24 mouse cellular contexts compared by ENCODE assay signal in genomic region chr3:51182455-51182854, GRCm38 (mm10). TPM values are rescaled to one million over a fixed set of nuclear protein-coding genes. Genes with fewer than 3 reads are reported as not detected.
DNase-seq lines count a peak whose midpoint lies in the region; ATAC-seq and TF ChIP-seq lines count a peak whose summit lies in the region.
"Had no signal": no experiment of that assay in that cellular context is flagged by ENCODE, and none has a peak within 500 bp of the region (broad histone marks: within the 10 kb centered on the region; RNA-seq: fewer than 3 reads in every experiment).

No protein-coding gene starts in this region.

- no peak overlapping the region for H3K27ac ChIP-seq in lung, postnatal 0 days (ENCODE audit: low read length)
- no peak overlapping the region for H3K27ac ChIP-seq in kidney, embryonic 14.5 days (ENCODE audit: low read depth, low read length)
- H3K27ac ChIP-seq: forebrain, embryonic 10.5 days; forebrain, embryonic 13.5 days; heart, adult 2 months; heart, embryonic 10.5 days; heart, embryonic 13.5 days; hindbrain, embryonic 12.5 days; hindbrain, embryonic 15.5 days had no signal

- no peak overlapping the region for H3K4me3 ChIP-seq in lung, postnatal 0 days (ENCODE audit: low read depth, low read length)
- no peak overlapping the region for H3K4me3 ChIP-seq in kidney, embryonic 14.5 days (ENCODE audit: low read length)
- H3K4me3 ChIP-seq: forebrain, embryonic 10.5 days; forebrain, embryonic 13.5 days; heart, adult 2 months; heart, embryonic 10.5 days; heart, embryonic 13.5 days; hindbrain, embryonic 12.5 days; hindbrain, embryonic 15.5 days had no signal

- H3K27me3 ChIP-seq in lung, postnatal 0 days (replicated peaks; ENCODE audit: insufficient read depth, low read length), result no peaks in the 10 kb centered on the region
- H3K27me3 ChIP-seq in kidney, embryonic 14.5 days (ENCODE audit: control insufficient read depth, insufficient read depth, low read length), result no peaks in the 10 kb centered on the region
- H3K27me3 ChIP-seq: forebrain, embryonic 13.5 days; heart, embryonic 13.5 days; hindbrain, embryonic 12.5 days; hindbrain, embryonic 15.5 days had no signal

- H3K4me2 ChIP-seq in lung, postnatal 0 days (replicated peaks; ENCODE audit: low read depth, low read length), result no peak overlapping the region
- no peak overlapping the region for H3K4me2 ChIP-seq in kidney, embryonic 14.5 days (replicated peaks; ENCODE audit: low read depth, low read length)
- H3K4me2 ChIP-seq: forebrain, embryonic 13.5 days; heart, embryonic 13.5 days; hindbrain, embryonic 12.5 days; hindbrain, embryonic 15.5 days had no signal

- ATAC-seq in lung, postnatal 0 days, result no peak
- peak; percentile 64 for ATAC-seq in granulocyte monocyte progenitor cell, adult 5-6 weeks (replicated peaks; ENCODE audit: poor library complexity, severe bottlenecking)
- ATAC-seq in monocyte, adult 5-6 weeks (replicated peaks; ENCODE audit: insufficient number of reproducible peaks, low FRiP score, low TSS enrichment, poor library complexity, severe bottlenecking), result peak; percentile 70
- no peak for ATAC-seq in kidney, embryonic 14.5 days (ENCODE audit: low FRiP score, low TSS enrichment)
- ATAC-seq: CD4-positive, CD25-positive, alpha-beta regulatory T cell, adult 4 months; forebrain, embryonic 13.5 days; forebrain, embryonic 16.5 days had no signal

- no peaks in the 10 kb centered on the region for H3K9me3 ChIP-seq in lung, postnatal 0 days (ENCODE audit: low read length)
- H3K9me3 ChIP-seq in kidney, embryonic 14.5 days (ENCODE audit: control insufficient read depth, low read length), result no peaks in the 10 kb centered on the region
- H3K9me3 ChIP-seq: forebrain, embryonic 10.5 days; forebrain, embryonic 13.5 days; heart, embryonic 10.5 days; heart, embryonic 13.5 days; hindbrain, embryonic 12.5 days; hindbrain, embryonic 15.5 days had no signal

- 75% methylated on average over 5 of the region's 5 CpGs for WGBS in lung, postnatal 0 days
- 84% methylated on average over 5 of the region's 5 CpGs for WGBS in kidney, embryonic 14.5 days

- no peaks in the 10 kb centered on the region for H3K36me3 ChIP-seq in lung, postnatal 0 days (ENCODE audit: insufficient read depth, low read length)
- no peaks in the 10 kb centered on the region for H3K36me3 ChIP-seq in kidney, embryonic 14.5 days (ENCODE audit: control insufficient read depth, insufficient read depth, low read length)
- H3K36me3 ChIP-seq: forebrain, embryonic 10.5 days; heart, embryonic 10.5 days; heart, embryonic 13.5 days; hindbrain, embryonic 12.5 days; hindbrain, embryonic 15.5 days had no signal

- no peaks in the 10 kb centered on the region for H3K4me1 ChIP-seq in lung, postnatal 0 days (ENCODE audit: insufficient read depth, low read depth, low read length)
- H3K4me1 ChIP-seq in kidney, embryonic 14.5 days (ENCODE audit: control insufficient read depth, insufficient read depth, low read length), result no peaks in the 10 kb centered on the region
- H3K4me1 ChIP-seq: forebrain, embryonic 13.5 days; heart, embryonic 10.5 days; heart, embryonic 13.5 days; hindbrain, embryonic 12.5 days; hindbrain, embryonic 15.5 days had no signal

- TF ChIP-seq CTCF in lung, postnatal 0 days (IDR thresholded peaks at IDR 0.05), result no peak

- TF ChIP-seq EP300 in lung, postnatal 0 days (IDR thresholded peaks at IDR 0.05), result no peak

- DNase-seq in lung, postnatal 25 days (ENCODE audit: low spot score), result peak; percentile 28
- no peak for DNase-seq in lung, postnatal 0 days (ENCODE audit: low spot score)
- peak; percentile 78 for DNase-seq in adipocyte (ENCODE audit: low spot score)
- no peak for DNase-seq in spleen, postnatal 36 days (ENCODE audit: low spot score in 2 of 2)
- no peak for DNase-seq in adrenal gland, adult 18-20 months (ENCODE audit: low spot score in 2 of 2)
- DNase-seq: adrenal gland, adult 8-10 months; adrenal gland, postnatal 25 days; cerebellum, adult 18-20 months; cerebellum, adult 9-10 months; cerebellum, postnatal 14 days; gastrocnemius, postnatal 25 days; heart, adult 2 months; heart, postnatal 14 days had no signal

- H3K9ac ChIP-seq in lung, postnatal 0 days (replicated peaks; ENCODE audit: low read depth), result no peak overlapping the region
- H3K9ac ChIP-seq in kidney, embryonic 14.5 days (ENCODE audit: low read depth, low read length), result no peak overlapping the region
- H3K9ac ChIP-seq: forebrain, embryonic 13.5 days; heart, embryonic 13.5 days; hindbrain, embryonic 12.5 days; hindbrain, embryonic 15.5 days had no signal

RNA-seq across cellular contexts. Expression of gene Noct, which starts 41.8 kb away (rescaled TPM):
- 4.1 and 4.2 TPM in 2 replicates for polyA plus RNA-seq in lung, postnatal 0 days (2015; fragmentation: Nextera tagmentation; extraction: Ambion mirVana)
- total RNA-seq in granulocyte monocyte progenitor cell, adult 5-6 weeks (2014; fragmentation: Nextera tagmentation), result 13.9 and 24.0 TPM in 2 replicates
- total RNA-seq in granulocyte monocyte progenitor cell, adult 5-6 weeks (2017), result 7.0 and 9.5 TPM in 2 replicates
- 13.9 to 18.6 TPM (median 17.2 TPM) in 3 replicates for total RNA-seq in monocyte, adult 5-6 weeks (2017)
- 10 to 100 TPM; 34.1 to 55.2 TPM for total RNA-seq in adrenal gland, adult 18-20 months (2021)
- polyA plus RNA-seq in kidney, embryonic 14.5 days (2014; fragmentation: Nextera tagmentation; extraction: Ambion mirVana), result 8.0 and 10.4 TPM in 2 replicates

Comparison
In these comparisons a context has a peak if more than half of its experiments do, and no peak if none do; other contexts are left out.
1. DNase-seq: peak in lung, postnatal 25 days (single experiment) and adipocyte (single experiment); none in lung, postnatal 0 days (single experiment), spleen, postnatal 36 days (0 of 2) and adrenal gland, adult 18-20 months (0 of 2).
2. ATAC-seq: peak in granulocyte monocyte progenitor cell, adult 5-6 weeks (single experiment) and monocyte, adult 5-6 weeks (single experiment); none in lung, postnatal 0 days (single experiment) and kidney, embryonic 14.5 days (single experiment).